8 mouse cellular contexts compared by ENCODE assay signal in the genomic region with DNA sequence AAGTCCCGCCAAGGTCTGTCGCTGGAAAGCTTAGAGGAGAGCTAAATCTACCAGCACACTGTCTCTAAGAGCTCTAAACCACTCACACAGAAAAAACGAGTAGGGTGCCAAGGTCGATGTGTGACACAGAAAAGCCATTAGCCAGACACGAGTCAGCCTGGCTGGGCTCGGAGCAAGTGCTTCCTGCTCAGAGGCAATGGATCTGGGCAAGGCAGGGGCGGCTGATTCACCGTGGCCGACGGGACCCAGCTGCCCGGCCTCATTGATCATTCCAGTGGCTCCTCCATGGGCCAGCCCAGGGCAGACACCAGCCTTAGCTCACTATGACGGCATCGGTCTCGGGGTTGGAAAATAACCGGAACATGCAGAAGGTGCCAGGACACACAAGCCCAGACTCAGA.
DNase-seq lines count a peak whose midpoint lies in the region; ATAC-seq lines count a peak whose summit lies in the region.

No protein-coding gene starts in this region.

- 50% methylated on average over 15 of the region's 15 CpGs for WGBS in forebrain, embryonic 15.5 days
- 49% methylated on average over 15 of the region's 15 CpGs for WGBS in hindbrain, embryonic 11.5 days
- 35% methylated on average over 15 of the region's 15 CpGs for WGBS in limb, embryonic 15.5 days
- WGBS in neural tube, embryonic 13.5 days, result 24% methylated on average over 15 of the region's 15 CpGs

- no peak overlapping the region for H3K4me2 ChIP-seq in forebrain, embryonic 15.5 days (replicated peaks)
- H3K4me2 ChIP-seq in hindbrain, embryonic 11.5 days (replicated peaks; ENCODE audit: low read depth, low read length), result no peak overlapping the region
- H3K4me2 ChIP-seq in limb, embryonic 15.5 days, result no peak overlapping the region
- no peak overlapping the region for H3K4me2 ChIP-seq in neural tube, embryonic 13.5 days

- DNase-seq in 3T3-L1 (ENCODE audit: low read depth, low spot score), result peak; percentile 55
- DNase-seq in adrenal gland, postnatal 14 days, result peak; percentile 90
- peak; percentile 36 for DNase-seq in hindbrain, embryonic 11.5 days (ENCODE audit: low spot score)
- DNase-seq in left cerebral cortex, adult 8-10 months (ENCODE audit: low spot score in 2 of 2), result no peak
- DNase-seq in spleen, postnatal 36 days (ENCODE audit: low spot score in 2 of 2), result no peak

- peaks cover 5% of the 10 kb centered on the region for H3K4me1 ChIP-seq in forebrain, embryonic 15.5 days
- H3K4me1 ChIP-seq in hindbrain, embryonic 11.5 days (replicated peaks; ENCODE audit: control insufficient read depth, insufficient read depth, low read length), result 0 out of 2 replicates have a peak, but pooled peaks cover 4% of the 10 kb centered on the region
- peaks cover 10% of the 10 kb centered on the region for H3K4me1 ChIP-seq in limb, embryonic 15.5 days
- peaks cover 29% of the 10 kb centered on the region for H3K4me1 ChIP-seq in neural tube, embryonic 13.5 days (replicated peaks)

- no peaks in the 10 kb centered on the region for H3K36me3 ChIP-seq in forebrain, embryonic 15.5 days
- H3K36me3 ChIP-seq in hindbrain, embryonic 11.5 days (ENCODE audit: control insufficient read depth, insufficient read depth, low read length), result no peaks in the 10 kb centered on the region
- peaks cover 3% of the 10 kb centered on the region; the same call in 1 of the 2 replicates for H3K36me3 ChIP-seq in limb, embryonic 15.5 days
- no peaks in the 10 kb centered on the region for H3K36me3 ChIP-seq in neural tube, embryonic 13.5 days

- no peaks in the 10 kb centered on the region for H3K9me3 ChIP-seq in forebrain, embryonic 15.5 days
- H3K9me3 ChIP-seq in hindbrain, embryonic 11.5 days (ENCODE audit: control insufficient read depth, low read length), result no peaks in the 10 kb centered on the region
- no peaks in the 10 kb centered on the region for H3K9me3 ChIP-seq in limb, embryonic 15.5 days
- H3K9me3 ChIP-seq in neural tube, embryonic 13.5 days, result no peaks in the 10 kb centered on the region

- ATAC-seq in forebrain, embryonic 15.5 days (replicated peaks), result 0 out of 2 replicates have a peak, but pooled peaks have one; percentile 48
- peak; percentile 27; the same call in 1 of the 2 replicates for ATAC-seq in hindbrain, embryonic 11.5 days (ENCODE audit: low FRiP score)
- ATAC-seq in limb, embryonic 15.5 days (ENCODE audit: insufficient number of reproducible peaks, low FRiP score, low TSS enrichment, low read depth), result no peak
- ATAC-seq in neural tube, embryonic 13.5 days (ENCODE audit: low read depth), result peak; percentile 74; the same call in 1 of the 2 replicates

- H3K9ac ChIP-seq in forebrain, embryonic 15.5 days (replicated peaks), result no peak overlapping the region
- no peak overlapping the region for H3K9ac ChIP-seq in hindbrain, embryonic 11.5 days (ENCODE audit: low read depth, low read length)
- H3K9ac ChIP-seq in limb, embryonic 15.5 days, result no peak overlapping the region
- H3K9ac ChIP-seq in neural tube, embryonic 13.5 days, result no peak overlapping the region

- H3K27ac ChIP-seq in forebrain, embryonic 15.5 days (replicated peaks), result no peak overlapping the region
- no peak overlapping the region for H3K27ac ChIP-seq in hindbrain, embryonic 11.5 days (ENCODE audit: low read depth, low read length)
- H3K27ac ChIP-seq in limb, embryonic 15.5 days, result peak overlapping the region; percentile 67
- 0 out of 2 replicates have a peak overlapping the region, but pooled peaks have one; percentile 9 for H3K27ac ChIP-seq in neural tube, embryonic 13.5 days (replicated peaks)

- H3K27me3 ChIP-seq in forebrain, embryonic 15.5 days, result no peaks in the 10 kb centered on the region
- no peaks in the 10 kb centered on the region for H3K27me3 ChIP-seq in hindbrain, embryonic 11.5 days (ENCODE audit: control insufficient read depth, insufficient read depth, low read length)
- H3K27me3 ChIP-seq in limb, embryonic 15.5 days, result no peaks in the 10 kb centered on the region
- no peaks in the 10 kb centered on the region for H3K27me3 ChIP-seq in neural tube, embryonic 13.5 days

- H3K4me3 ChIP-seq in forebrain, embryonic 15.5 days, result no peak overlapping the region
- no peak overlapping the region for H3K4me3 ChIP-seq in hindbrain, embryonic 11.5 days (ENCODE audit: low read depth, low read length)
- H3K4me3 ChIP-seq in limb, embryonic 15.5 days, result no peak overlapping the region
- no peak overlapping the region for H3K4me3 ChIP-seq in neural tube, embryonic 13.5 days

Comparison
In these comparisons a context has a peak if more than half of its experiments do, and no peak if none do; other contexts are left out.
1. DNase-seq: peak in 3T3-L1 (single experiment), adrenal gland, postnatal 14 days (single experiment) and hindbrain, embryonic 11.5 days (single experiment); none in left cerebral cortex, adult 8-10 months (0 of 2) and spleen, postnatal 36 days (0 of 2).
2. H3K27ac ChIP-seq: peak in limb, embryonic 15.5 days (single experiment) and neural tube, embryonic 13.5 days (single experiment); none in forebrain, embryonic 15.5 days (single experiment) and hindbrain, embryonic 11.5 days (single experiment).